Mouse (Mus musculus) forebrain, embryonic 14.5 days (tissue): ENCODE measurements around the gene Ifitm7. TPM values are rescaled to one million over a fixed set of nuclear protein-coding genes. Genes with fewer than 3 reads are reported as not detected.

ENCODE experiments used
- ATAC-seq: fragments of 200-750 bp; cut with Nextera tagmentation; 2 replicates; pipeline ENCODE4 v1.8.0; 2017; ENCODE audit warnings: mild to moderate bottlenecking, moderate library complexity
- DNase-seq: peaks from one replicate; pipeline ENCODE4 v3.0.0-alpha.2; 2015; ENCODE audit warnings: low spot score
- H3K27ac ChIP-seq: fragments of 300-500 bp; sonication (generic); 2 replicates; pipeline ENCODE4 v1.5.1; 2014; ENCODE audit warnings: low read depth, mild to moderate bottlenecking, control low read depth, low read length, moderate library complexity
- H3K27me3 ChIP-seq: fragments of 300-500 bp; sonication (generic); replicated peaks from 2 replicates; pipeline ENCODE4 v1.6.1; 2014; ENCODE audit warnings: low read length, control low read depth, mixed read lengths; ENCODE audit not compliant: control insufficient read depth, insufficient read depth
- H3K36me3 ChIP-seq: fragments of 300-500 bp; sonication (generic); 2 replicates; pipeline ENCODE4 v1.6.1; 2014; ENCODE audit warnings: low read length, control low read depth; ENCODE audit not compliant: control insufficient read depth, insufficient read depth
- H3K4me1 ChIP-seq: fragments of 300-500 bp; sonication (generic); 2 replicates; pipeline ENCODE4 v1.6.1; 2014; ENCODE audit warnings: antibody characterized with exemption, low read length, control low read depth; ENCODE audit not compliant: control insufficient read depth, insufficient read depth
- H3K4me2 ChIP-seq: fragments of 300-500 bp; sonication (generic); 2 replicates; pipeline ENCODE4 v1.6.1; 2014; ENCODE audit warnings: mild to moderate bottlenecking, control low read depth, low read length
- H3K4me3 ChIP-seq: fragments of 300-500 bp; sonication (generic); 2 replicates; pipeline ENCODE4 v1.5.1; 2014; ENCODE audit warnings: low read depth, low read length, control low read depth
- H3K9ac ChIP-seq: fragments of 300-500 bp; sonication (generic); 2 replicates; pipeline ENCODE4 v1.6.1; 2014; ENCODE audit warnings: mild to moderate bottlenecking, low read length, control low read depth, moderate library complexity
- H3K9me3 ChIP-seq: fragments of 300-500 bp; sonication (generic); replicated peaks from 2 replicates; pipeline ENCODE4 v1.6.1; 2016; ENCODE audit warnings: low read length, control low read depth, mixed read lengths; ENCODE audit not compliant: control insufficient read depth
- WGBS: fragments of 180-500 bp; shearing (Covaris S2); extraction: QIAGEN DNeasy Blood & Tissue Kit; methylation state at CpG from one replicate; pipeline ENCODE4 v1.1.7; 2014; 5-methylcytosine and 5-hydroxymethylcytosine counted together
- polyA plus RNA-seq: library from polyadenylated mRNA; unstranded; fragments of >200 nt; fragmentation: Nextera tagmentation; extraction: Ambion mirVana; gene quantifications from 2 replicates; pipeline ENCODE4 v1.2.1, GENCODE M21; 2014

The Ifitm7 gene
- polyA plus RNA-seq, 1 experiment from 2014 or later, result 0.42 TPM

DNA sequence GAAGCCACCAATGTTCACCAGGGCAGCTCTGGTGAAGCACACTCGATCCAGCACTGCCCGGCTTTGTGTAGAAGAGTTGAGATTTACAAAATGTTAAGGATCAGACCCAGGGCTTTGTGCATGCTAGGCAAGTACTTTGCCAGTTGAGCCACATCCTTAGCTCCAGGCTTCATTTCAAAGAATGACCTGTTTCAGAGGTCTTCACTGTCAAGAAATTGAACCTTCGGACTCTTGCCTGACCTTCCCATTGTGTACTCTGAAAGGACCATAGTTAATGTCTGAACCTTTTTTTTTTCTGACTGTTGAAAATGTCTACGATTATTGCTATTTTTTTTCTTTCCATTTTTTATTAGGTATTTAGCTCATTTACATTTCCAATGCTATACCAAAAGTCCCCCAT, 23.3 kb upstream of the Ifitm7 start:
- 92% methylated on average over 4 of the region's 4 CpGs for WGBS
- H3K36me3 ChIP-seq, result no peaks in the 10 kb centered on the region
- H3K4me3 ChIP-seq, result no peak overlapping the region
- H3K9me3 ChIP-seq, result no peaks in the 10 kb centered on the region
- H3K27me3 ChIP-seq, result no peaks in the 10 kb centered on the region
- H3K27ac ChIP-seq, result no peak overlapping the region
- H3K4me2 ChIP-seq, result no peak overlapping the region
- DNase-seq, result no peak
- no peaks in the 10 kb centered on the region for H3K4me1 ChIP-seq
- no peak overlapping the region for H3K9ac ChIP-seq
- no peak for ATAC-seq

DNA sequence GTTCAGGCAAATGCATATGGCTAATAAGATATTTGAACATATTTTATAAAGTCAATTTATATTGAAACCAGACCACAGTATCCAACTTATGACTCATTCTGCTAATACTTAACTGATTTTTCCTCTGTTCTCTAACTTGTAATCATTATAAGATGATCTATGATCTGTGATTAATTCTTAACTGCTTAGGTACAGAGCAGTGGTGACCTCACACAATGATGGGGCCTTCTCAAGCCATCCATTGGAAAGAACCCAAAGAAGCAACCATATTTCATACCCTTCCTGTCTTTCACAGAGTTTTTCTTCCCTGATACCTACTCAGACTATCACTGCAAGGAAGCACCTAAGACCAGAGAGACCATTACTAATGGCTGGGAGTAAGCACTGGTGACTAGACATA, 22.0 kb upstream of the Ifitm7 start:
- ATAC-seq (no peak), DNase-seq (no peak)
- no peak overlapping the region for H3K27ac ChIP-seq
- H3K9ac ChIP-seq, result no peak overlapping the region
- no peak overlapping the region for H3K4me2 ChIP-seq
- no peaks in the 10 kb centered on the region for H3K27me3 ChIP-seq
- no peaks in the 10 kb centered on the region for H3K4me1 ChIP-seq
- H3K9me3 ChIP-seq, result no peaks in the 10 kb centered on the region
- no peak overlapping the region for H3K4me3 ChIP-seq
- H3K36me3 ChIP-seq, result no peaks in the 10 kb centered on the region

DNA sequence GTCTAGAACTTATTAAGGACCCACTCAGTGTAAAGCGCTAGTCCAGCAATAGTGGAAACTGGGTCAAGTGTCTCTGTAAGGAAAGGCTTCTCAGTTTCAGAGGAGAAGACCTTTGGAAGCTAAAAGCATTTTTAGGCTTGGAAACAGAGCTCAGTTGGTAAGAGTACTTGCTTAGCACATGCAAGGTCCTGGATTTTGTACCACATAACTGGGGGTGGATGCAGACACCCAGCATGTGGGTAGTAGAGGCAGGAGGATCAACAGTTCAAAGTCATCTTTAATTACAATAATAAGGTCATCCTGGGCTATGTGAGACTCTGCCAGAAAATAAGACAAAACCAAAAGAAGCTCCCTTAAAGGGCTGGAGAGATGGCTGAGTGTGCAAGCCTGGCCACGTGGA, 21.4 kb upstream of the Ifitm7 start:
- no peak for DNase-seq
- no peak overlapping the region for H3K4me3 ChIP-seq
- no peak overlapping the region for H3K4me2 ChIP-seq
- H3K36me3 ChIP-seq, result no peaks in the 10 kb centered on the region
- 84% methylated on average over 2 of the region's 2 CpGs for WGBS
- ATAC-seq, result no peak
- no peak overlapping the region for H3K27ac ChIP-seq
- H3K4me1 ChIP-seq, result no peaks in the 10 kb centered on the region
- H3K27me3 ChIP-seq, result no peaks in the 10 kb centered on the region
- H3K9ac ChIP-seq, result no peak overlapping the region
- no peaks in the 10 kb centered on the region for H3K9me3 ChIP-seq

DNA sequence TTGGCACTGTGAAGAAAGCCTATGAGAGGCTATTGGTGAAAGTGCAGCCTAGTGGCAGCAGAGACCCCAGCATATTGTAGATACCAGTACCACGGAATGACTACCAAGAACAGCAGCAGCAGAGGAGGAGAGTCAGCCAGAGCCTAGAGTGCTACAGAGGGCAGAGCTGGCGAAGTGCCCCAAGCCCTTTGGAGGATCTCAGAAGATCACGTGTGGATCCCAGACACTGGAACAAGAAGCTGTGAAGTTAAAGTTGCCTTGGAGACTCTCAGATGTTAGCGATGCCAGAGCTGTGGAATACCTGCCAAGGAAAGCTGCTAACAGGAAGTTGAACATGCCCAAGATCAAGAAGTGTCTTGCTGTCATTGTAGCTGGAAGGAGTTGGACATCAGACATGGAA, 18.6 kb upstream of the Ifitm7 start:
- Histone ChIP-seq H3K27me3 (no peaks in the 10 kb centered on the region), H3K9me3 (no peaks in the 10 kb centered on the region), H3K4me3 (no peak overlapping the region), H3K27ac (no peak overlapping the region), H3K9ac (no peak overlapping the region), H3K4me2 (no peak overlapping the region), H3K4me1 (no peaks in the 10 kb centered on the region), H3K36me3 (no peaks in the 10 kb centered on the region)
- 76% methylated on average over 4 of the region's 4 CpGs for WGBS
- ATAC-seq (no peak), DNase-seq (no peak)

DNA sequence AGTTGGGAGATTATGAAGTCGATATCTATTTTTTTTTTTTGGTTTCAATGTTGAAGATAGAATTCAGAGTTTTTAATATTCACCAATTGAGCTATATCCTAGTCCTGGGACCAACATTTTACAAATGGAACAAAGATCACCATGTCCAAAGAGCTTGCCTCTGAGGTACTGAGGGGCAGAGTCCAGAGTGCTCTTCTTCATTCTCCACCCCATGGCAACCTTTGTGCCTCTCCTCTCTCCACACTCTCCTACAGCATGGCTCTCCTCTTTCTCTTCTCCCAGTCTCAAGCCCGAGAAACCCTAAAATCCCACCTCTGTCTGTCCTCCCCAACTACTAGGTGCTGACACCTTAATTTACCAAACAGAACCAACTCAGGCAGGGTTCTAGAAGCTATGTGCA, 18.0 kb upstream of the Ifitm7 start:
- Histone ChIP-seq H3K9me3 (no peaks in the 10 kb centered on the region), H3K4me2 (no peak overlapping the region), H3K4me1 (no peaks in the 10 kb centered on the region), H3K9ac (no peak overlapping the region), H3K27ac (no peak overlapping the region), H3K4me3 (no peak overlapping the region), H3K27me3 (no peaks in the 10 kb centered on the region), H3K36me3 (no peaks in the 10 kb centered on the region)
- DNase-seq, result no peak
- no peak for ATAC-seq
- 89% methylated on average over 2 of the region's 2 CpGs for WGBS

DNA sequence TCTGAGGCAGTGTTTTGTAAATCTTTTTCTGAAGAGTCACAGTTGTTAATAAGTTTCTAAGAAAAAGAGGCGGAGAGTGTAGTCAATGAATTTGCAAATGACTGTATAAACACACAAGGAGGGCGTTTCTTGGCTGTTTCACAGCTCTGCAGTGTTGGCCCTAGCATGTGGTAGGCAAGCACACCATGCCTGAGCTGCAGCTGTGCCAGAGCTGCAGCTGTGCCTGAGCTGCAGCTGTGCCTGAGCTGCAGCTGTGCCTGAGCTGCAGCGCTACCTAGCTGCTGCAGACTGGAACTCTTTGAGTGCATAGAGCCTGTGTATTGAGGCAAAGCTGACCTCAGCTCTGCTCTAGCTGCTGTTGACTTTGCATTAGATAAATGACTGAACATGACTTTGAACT, 17.5 kb upstream of the Ifitm7 start:
- Histone ChIP-seq H3K36me3 (no peaks in the 10 kb centered on the region), H3K9me3 (no peaks in the 10 kb centered on the region), H3K9ac (no peak overlapping the region), H3K27ac (no peak overlapping the region), H3K4me3 (no peak overlapping the region), H3K27me3 (no peaks in the 10 kb centered on the region), H3K4me2 (no peak overlapping the region), H3K4me1 (no peaks in the 10 kb centered on the region)
- ATAC-seq, result peak; percentile 40; the same call in 1 of the 2 replicates
- 24% methylated on average over 3 of the region's 3 CpGs for WGBS
- peak; percentile 20 for DNase-seq

DNA sequence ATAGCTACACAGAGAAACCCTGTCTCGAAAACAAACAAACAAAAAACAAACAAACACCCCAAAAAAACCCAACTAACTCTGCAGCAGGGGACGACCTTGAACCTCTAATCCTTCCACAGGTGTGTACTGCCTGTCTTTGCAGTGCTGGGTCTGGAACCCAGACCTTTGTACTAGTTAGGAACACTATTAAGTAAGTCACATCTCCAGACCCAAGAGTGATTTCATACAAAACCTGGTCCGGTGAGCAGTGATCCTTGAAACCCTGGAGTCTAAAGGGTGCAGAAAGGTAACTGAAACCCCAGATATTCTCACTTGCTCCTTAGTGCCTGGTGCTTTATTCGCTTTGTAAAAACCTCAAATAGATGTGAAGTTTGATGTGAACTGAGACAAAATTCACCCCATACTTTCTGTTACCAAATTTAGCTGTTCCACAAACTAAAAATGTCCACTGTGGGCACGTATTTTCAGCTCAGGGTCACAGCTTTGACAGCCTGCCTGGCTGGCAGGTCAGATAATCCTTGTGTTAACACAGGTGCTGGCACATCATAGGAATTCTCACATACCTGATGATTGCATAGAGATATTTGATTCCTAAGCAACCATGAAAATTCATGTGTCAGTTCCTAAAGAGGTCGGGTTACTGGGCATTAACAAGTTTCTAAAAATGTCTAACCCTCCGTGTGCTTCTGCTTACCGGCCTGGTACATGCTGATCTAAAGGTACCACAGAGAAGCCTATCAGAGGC, 16.9 kb upstream of the Ifitm7 start:
- no peaks in the 10 kb centered on the region for H3K36me3 ChIP-seq
- no peaks in the 10 kb centered on the region for H3K9me3 ChIP-seq
- H3K27ac ChIP-seq, result no peak overlapping the region
- DNase-seq, result no peak
- H3K4me3 ChIP-seq, result no peak overlapping the region
- no peak for ATAC-seq
- H3K4me2 ChIP-seq, result no peak overlapping the region
- no peaks in the 10 kb centered on the region for H3K27me3 ChIP-seq
- H3K9ac ChIP-seq, result no peak overlapping the region
- H3K4me1 ChIP-seq, result no peaks in the 10 kb centered on the region
- 71% methylated on average over 8 of the region's 8 CpGs for WGBS

DNA sequence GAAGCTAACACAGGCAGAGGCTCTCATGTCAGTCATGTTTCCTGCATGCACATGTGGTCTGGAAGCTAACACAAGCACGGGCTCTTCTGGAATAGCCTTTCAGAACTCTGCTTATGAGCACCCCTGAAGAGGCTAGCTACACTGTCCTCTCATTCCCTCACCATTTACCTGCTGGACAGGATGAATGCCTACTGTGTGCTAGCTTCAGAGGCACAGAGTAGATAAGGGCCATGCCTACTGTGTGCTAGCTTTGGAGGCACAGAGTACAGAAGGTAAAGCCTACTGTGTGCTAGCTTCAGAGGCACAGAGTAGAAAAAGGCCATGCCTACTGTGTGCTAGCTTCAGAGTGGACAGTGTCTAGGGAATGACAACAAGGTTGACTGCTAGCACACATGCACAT, 7.8 kb upstream of the Ifitm7 start:
- no peak for ATAC-seq

DNA sequence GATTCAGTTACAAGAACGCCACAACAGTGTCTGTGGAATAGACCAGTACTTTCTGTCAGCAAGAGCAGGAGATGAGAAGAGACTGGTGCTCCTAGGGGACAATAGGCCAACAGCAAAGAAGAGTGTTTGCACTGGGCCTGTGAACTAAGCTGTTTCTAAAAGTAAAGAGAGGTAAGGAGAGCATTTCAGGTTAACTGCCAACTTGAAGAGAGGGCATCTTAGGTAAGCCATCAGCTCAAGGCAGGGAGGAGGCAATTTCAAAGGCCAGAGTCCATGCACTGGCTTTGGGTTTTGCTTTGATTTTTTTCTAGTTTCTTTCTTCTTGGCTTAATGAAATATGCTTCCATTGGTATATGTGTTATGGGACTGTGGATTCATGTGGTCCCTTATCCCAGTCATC, 7.4 kb upstream of the Ifitm7 start:
- DNase-seq (no peak), ATAC-seq (no peak)
- no peak overlapping the region for H3K27ac ChIP-seq
- no peak overlapping the region for H3K4me3 ChIP-seq
- no peaks in the 10 kb centered on the region for H3K36me3 ChIP-seq
- no peak overlapping the region for H3K9ac ChIP-seq
- no peaks in the 10 kb centered on the region for H3K9me3 ChIP-seq
- no peaks in the 10 kb centered on the region for H3K27me3 ChIP-seq
- WGBS, result 89% methylated on average over 1 of the region's 1 CpGs
- no peaks in the 10 kb centered on the region for H3K4me1 ChIP-seq
- no peak overlapping the region for H3K4me2 ChIP-seq

More for the DNA sequence above, 7.8 kb upstream of the Ifitm7 start:
- 86% methylated on average over 1 of the region's 1 CpGs for WGBS
- H3K4me3 ChIP-seq, result no peak overlapping the region
- H3K9me3 ChIP-seq, result no peaks in the 10 kb centered on the region
- no peaks in the 10 kb centered on the region for H3K36me3 ChIP-seq
- H3K9ac ChIP-seq, result no peak overlapping the region
- H3K4me1 ChIP-seq, result no peaks in the 10 kb centered on the region
- no peaks in the 10 kb centered on the region for H3K27me3 ChIP-seq
- H3K27ac ChIP-seq, result no peak overlapping the region
- no peak overlapping the region for H3K4me2 ChIP-seq
- DNase-seq, result no peak
